Mouse (Mus musculus) kidney, adult 2 months (tissue): ENCODE results near the gene Gna13.

Experiments used
- CTCF ChIP-seq: fragments of 200-500 bp; conservative IDR thresholded peaks from 2 replicates; pipeline ENCODE4 v1.5.1; 2011; ENCODE audit warnings: low read depth, mild to moderate bottlenecking, control low read depth, low read length, moderate library complexity, mixed read lengths; ENCODE audit not compliant: insufficient read depth, insufficient read length
- POLR2A ChIP-seq: fragments of 200-500 bp; IDR thresholded peaks from one replicate; pipeline ENCODE4 v1.6.1; 2011; ENCODE audit warnings: low read depth, low read length, control low read depth

GRCm38 (mm10) chr11:109355771-109356388 is 6.8 kb upstream of the Gna13 start:
- TF ChIP-seq CTCF (no peak), POLR2A (no peak)
